Mouse (Mus musculus) naive thymus-derived CD4-positive, alpha-beta T cell, adult 2 months (primary cell): ENCODE data around the gene Samd4b.

ENCODE experiments used
- DNase-seq: peaks from one replicate; pipeline ENCODE4 v3.0.0-alpha.2; 2011; ENCODE audit warnings: low read depth

The Samd4b gene

DNA sequence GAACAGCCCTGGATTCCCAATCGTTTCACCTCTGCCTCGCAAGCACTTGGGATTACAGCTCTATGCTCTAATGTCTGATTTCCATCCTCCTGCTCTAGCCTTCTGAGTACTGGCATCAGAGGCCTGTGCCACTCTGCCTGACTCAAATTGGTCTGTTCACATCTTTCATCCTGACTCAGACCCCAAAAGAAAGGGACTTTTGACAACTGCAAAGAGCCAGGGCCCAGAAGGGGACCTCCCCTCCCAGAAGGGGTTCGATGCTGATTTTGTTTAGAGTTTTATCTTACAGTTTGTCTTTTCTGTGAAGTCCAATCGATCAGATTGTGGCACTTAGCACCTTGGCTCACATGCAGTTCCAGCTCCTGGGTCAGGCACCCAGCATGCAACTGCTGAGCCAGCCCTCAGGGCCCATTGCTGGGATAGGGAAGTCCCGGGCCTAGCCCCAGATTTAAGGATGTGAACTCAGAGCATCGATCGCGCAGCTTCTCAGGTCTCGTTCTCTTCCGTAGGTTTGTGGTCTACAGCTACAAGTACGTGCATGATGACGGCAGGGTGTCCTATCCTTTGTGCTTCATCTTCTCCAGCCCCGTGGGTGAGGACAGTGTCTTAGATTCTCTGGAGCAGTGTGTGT lies 153.5 kb downstream of the Samd4b start:
- peak; percentile 52 for DNase-seq

DNA sequence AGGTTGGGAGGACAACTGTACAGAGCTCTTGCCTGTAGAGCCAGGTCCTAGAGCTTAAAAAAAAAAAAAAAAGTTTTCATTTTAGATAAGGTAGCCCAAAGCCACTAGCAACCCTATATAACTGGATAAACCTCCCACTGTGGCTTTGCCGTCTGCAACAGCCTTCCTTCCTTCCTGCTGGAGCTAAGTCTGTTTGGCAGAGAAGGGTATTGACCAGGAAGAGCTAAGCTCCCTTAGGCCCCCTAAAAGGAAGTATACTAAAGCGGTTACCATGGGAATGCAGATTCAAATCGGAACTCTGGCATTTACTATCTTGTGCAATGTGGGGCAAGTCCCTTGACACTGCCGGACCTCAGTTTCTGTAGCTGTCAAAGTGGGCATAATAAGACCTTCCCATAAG lies 155.3 kb downstream of the Samd4b start:
- peak; percentile 42 for DNase-seq

DNA sequence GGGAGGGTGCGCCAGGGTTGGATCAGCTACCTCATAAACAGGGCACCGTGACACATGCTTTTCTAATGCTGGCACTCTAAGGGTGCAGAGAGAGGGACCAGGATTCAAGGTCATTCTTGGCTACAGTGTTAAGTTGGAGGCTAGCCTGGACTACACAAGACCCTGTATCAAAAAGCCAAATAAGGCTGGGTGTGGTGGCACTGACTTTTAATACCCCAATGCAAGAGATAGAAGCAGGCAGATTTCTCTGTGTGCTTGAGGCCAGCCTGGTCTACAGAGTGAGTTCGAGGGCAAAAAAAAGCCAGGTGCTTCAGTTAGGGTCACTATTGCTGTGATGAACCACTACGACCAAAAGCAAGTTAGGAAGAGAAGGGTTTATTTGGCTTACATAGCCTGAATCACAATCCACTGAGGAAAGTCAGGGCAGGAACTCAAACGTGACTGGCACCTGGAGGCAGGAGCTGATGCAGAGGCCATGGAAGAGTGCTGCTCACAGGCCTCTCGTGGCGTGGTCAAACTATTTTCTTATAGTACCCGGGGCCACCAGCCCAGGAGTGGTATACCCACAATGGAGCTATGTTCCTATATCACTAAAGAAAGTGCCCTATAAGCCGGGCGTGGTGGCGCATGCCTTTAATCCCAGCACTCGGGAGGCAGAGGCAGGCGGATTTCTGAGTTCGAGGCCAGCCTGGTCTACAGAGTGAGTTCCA lies 156.0 kb downstream of the Samd4b start:
- peak; percentile 29 for DNase-seq

DNA sequence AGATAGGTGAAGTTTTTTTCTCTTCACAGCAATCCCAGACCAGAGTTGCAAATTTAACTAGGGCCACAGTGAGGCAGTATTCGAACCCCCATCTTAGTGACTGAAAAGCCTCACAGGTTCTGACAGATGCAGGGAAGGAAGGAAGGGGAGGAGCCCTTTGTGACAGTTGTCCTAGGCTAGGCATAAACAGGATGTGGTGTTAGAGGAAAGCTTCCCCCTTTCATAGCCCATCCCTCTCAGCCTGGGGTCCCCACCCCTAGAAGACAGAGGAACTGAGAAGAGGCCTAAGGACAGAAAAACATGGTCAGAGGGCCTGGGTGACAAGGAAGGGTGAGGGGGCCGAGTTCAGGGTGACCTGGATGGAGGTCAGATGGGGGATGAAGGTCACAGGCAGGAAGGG lies 157.2 kb downstream of the Samd4b start:
- DNase-seq: peak; percentile 91

DNA sequence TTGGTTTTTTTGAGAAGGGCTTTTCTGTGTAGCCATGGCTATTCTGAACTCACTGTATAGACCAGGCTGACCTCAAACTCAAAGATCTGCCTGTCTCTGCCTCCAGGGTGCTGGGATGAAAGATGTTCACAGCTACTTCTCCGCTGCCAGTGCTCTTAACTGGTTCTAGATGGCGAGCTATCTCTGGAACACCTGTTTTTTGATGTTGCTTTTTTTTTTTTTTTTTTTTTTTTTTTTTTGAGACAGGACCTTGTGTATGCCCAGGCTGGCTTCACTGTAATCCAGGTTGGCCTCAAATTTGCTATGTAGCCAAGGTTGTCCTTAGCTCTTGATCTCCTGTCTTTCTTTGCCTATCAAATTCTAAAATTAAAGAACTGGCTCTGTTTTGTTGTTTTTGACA lies 159.2 kb downstream of the Samd4b start:
- DNase-seq: no peak

DNA sequence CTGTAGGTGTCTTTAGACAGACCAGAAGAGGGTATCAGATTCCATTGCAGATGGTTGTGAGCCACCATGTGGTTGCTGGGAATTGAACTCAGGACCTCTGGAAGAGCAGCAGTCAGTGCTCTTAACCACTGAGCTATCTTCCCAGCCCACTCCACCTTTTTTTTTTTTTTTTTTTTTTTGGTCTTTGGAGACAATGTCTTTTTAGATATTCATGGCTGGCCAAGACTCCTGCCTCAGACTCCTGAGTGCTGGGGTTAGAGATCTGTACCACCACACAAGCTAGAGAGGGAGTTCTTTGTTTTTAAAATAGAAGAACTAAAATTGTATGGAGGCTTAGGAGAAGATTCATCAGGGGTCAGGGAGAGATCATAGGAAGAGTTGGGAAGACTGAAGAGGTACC lies 160.0 kb downstream of the Samd4b start:
- DNase-seq: no peak

DNA sequence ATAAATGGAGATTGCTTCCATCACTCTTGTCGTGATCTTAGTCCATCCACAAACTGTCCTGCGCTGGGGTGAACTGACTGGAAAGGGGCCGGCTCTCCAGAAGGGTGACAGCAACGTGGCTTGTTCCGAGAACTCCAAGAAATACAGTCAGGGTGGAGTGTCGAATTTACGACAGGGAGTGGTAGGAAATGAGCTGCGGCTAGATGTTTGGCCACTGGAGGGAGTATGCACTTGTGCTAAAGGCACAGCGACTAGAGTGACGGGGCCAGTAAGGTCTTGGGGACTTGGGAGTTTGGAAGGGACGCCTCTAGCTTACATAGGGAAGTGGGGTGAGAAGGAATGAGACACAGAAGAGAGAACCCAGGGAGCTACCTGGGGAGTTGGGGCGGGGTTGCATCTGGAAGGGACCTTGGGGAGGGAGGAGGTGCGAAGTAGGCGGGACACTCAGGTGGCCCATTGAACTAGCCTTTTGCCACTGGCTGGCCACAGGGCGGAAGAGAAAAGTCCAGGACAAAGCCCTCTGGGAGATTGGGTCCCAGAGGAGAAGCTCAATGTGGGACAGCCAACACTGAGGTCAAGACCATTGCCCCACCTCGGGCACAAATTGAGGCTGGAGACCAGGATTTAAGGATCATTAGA lies 160.9 kb downstream of the Samd4b start, which contains the start of gene Gmfg:
Gene Gmfg (plus strand): TSS at position 516 of the 639 bp plus-strand sequence.
- peak; percentile 94 for DNase-seq

DNA sequence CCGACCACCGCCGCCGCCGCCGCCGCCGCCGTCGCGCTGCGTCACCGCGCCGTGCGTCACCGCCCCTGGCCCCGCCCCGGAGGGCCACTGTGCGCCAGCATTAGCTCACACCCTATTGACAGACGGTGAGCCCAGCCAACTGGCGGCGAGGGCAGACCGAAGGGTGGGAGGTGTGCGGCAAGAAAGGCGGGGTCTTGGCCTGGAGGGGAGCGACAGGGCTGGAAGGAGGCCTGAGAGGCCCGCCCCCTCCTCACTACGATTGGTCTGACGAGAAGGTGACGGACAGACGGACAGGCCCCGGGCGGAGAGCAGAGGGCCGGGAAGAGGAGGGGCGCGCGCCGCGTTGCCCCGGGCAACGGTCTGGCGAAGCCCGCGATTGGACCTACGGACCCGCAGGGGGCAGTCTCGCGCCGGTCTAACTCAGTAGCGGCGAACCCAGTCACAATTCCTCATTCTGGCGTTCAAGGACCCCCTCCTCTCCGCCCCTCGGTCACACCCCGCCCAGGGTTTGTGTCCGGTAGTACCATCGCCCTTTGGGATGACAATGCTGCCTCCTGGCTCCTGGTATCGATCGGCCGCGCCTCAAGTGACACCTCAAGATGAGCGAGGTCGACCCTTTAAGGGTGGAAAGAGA lies 161.6 kb downstream of the Samd4b start:
- peak; percentile 99 for DNase-seq

DNA sequence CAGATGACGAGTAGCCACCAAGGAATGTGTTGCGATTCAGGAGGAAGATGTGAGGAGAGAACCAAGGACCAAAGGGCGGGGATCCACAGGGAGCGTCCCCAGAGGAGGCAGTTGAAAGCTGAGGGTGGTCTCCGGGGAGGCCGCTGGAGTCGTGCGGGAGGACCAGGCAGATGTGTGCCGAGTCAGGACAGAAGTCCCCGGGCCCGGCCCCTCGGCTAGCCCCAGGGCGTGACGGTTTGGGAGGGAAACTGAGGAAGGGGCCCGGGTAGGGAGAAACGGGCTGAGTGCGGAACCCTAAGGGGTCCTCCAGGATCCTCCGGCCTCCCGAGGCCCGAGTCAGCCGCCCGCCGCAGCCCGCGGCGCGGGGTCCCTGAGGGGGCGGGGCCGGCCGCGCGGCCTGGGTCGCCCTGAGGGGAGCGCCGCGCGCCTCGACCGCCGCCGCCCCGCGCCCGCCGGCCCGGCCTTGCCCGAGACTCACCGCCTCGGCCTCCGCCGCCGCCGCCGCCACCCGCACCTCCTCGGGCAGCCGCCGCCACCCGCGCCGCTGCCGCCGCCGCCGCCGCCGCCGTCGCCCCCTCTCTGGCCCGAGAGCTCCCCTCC lies 162.2 kb downstream of the Samd4b start:
- peak; percentile 47 for DNase-seq

DNA sequence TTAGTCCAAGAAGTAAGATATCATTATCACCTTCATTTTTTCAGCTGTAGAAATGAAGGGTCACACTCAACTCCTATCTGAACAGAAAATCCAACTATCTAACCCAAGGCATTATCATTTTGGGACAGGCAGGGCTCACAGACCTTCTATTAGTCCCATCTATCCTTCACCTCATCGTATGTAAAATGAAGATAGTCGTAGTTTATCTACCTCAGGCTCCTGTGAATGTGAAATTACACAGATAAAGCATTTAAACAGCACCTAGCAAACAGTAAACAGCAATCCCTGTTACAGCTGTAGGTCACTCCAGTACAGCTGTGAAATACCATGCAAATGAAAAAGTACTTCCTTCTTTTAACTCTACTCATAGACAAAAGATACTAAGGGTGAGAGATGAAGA lies 165.7 kb downstream of the Samd4b start:
- DNase-seq: no peak

DNA sequence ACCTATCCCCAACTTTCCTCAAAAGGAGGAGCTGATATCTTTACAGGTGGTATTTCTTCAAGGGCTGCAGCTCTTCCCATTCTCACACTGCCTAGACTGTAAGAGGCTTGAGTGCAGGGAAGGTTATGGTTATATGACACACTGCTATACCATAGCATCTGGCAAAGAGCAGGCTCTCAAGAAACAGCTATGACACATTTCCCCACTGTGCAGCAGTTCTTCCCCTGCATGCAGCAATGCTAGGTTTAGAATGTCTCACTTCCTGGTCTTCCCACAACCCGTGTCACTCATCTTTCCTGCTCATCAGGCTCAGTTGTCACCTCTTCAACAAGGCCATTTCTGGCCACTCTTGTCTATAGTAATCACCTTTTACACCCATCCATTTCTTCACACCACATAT lies 167.4 kb downstream of the Samd4b start:
- DNase-seq: no peak

DNA sequence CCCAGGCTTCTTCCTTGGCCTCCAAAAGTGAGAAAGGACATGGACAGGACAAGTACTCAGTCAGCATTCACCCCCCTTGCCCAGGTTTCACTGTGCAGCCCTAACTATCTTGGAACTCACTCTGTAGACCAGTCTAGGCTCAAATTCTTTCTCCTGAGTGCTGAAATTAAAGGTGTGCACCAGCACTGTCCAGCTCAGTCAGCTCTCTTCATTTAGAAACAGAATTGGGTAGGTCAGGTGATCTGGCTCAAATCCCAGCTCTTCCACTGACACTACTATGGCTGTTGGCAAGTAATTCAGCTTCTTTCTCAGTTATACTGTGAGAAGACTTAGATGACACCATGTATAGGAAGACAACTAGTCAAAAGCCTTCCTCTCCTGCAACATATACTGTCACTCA lies 170.2 kb downstream of the Samd4b start:
- DNase-seq: no peak

DNA sequence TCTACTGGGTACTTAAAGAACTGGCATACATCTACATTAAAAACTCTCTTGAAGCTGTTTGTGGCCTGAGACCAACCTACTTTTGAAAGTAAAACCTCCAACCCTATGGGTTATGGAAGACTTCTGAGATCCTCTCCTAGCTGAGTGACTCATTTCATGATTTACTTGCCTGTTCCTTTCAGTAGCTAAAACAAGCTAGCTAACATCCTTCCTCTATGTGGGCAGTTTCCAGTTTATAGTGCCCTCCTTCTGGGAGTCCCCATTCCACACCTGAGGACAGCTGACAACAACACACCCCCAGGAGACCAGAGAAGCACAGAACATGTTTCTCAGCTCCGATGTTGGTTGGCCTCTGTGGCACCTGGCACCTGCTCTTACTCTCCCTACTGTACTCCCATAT lies 174.9 kb downstream of the Samd4b start:
- no peak for DNase-seq

DNA sequence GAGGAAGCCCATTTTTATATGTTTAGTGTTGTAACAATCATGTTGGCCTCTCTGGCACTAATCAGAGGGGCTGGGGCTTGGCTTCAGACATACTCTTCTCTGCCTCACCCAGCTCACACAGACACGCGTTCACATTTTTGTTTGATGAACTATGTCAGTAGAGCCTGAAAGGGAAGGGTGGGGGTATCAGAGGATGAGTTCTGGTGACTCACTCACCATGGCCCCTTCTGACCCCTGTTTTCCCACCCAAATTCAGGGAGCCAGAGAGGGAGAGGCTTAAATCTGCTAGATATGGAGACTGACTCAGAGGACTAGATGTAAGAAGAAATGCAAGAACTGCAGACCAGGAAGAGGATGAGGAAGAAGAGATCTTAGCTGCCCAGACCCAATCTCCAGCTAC lies 178.5 kb downstream of the Samd4b start:
- no peak for DNase-seq

DNA sequence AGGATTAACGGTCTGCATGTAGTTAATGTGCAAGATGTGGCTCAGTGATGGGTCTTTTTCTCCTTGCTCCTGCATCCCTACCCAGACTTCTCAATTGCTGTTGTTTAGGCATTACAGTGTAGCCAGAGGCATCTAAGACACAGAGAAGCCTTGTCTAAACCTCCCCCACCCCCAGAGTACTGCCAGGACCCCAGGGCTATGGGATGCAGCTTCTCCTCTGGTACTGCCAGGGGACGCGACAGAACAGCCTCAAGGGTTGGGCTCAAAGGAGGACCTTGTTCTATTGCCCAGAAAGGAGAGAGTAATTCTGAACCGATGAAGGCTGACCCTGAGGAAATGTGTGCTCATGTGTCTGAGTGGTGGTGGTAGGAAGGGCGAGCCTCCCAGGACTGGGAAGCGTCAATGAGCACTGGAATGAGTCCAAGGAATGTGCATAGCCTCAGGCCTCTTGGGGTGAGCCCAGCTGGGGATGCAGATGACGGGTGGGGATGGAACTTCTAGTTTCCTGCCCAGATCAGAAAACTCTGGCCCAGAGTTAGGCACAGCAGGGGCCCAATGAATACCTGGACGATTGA lies 179.8 kb downstream of the Samd4b start:
- no peak for DNase-seq

DNA sequence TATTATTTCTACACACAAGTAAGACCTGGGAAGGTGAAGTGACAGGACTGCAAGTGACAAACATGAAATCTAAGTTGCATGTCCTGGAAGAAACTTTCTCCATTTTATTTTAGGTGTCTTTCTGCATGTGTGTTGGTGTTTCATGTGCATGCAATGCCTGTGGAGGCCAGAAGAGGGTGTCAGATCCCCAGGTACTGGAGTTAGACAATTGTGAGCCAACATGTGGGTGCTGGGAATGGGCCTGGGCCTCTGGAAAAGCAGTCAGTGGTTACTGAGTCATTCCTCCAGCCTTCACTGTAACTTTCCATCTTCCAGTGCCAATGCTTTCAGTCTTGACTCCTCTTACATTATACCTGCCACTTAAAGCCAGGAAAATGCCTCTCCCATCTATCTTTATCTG lies 180.6 kb downstream of the Samd4b start:
- DNase-seq: no peak

DNA sequence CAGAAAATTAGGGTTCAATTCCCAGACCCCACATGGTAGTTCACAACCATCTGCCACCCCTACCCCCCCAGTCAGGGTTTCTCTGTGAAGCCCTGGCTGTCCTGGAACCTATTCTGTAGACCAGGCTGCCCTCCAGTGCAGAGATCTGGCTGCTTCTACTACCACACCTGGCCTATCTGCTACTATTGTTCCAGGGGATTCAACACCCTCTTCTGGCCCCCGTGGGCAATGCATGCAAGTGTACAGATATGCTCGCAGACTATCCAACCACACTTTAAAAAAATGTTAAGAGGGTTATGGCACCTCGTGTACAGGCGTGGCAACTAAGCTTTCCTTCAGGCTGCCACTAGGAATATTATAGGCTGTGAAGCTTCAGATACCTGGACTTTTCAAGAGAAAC lies 185.1 kb downstream of the Samd4b start:
- DNase-seq: no peak

DNA sequence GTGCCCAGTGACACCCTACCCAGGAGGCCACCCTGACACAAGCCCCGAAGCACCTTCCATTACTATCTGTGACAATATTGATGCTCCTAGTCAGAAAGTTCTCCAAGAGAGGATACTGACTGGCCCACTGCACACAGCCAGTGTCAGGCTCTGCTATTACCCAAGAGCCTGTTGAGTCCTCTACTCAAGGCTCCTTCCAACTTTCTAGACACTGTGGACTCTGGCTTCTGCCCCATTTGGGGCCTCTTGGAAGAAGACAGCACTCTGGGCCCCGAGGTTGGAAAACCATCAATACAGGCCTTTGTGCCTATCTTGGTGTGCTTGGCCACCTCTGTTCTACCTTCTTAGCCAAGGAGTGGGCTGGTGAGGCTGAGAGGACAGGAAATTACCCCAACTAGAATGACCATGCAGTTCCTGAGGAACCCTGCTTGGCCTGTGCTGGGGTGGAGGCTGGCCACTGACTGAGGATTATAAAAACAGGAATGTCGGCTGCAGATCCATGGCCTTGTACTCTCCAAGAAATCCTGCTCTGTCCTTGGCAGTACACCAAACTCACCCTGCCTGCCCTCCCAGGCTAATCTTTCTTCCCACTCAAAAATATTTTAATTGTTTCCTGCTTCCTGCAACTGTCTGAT lies 187.0 kb downstream of the Samd4b start:
- no peak for DNase-seq

DNA sequence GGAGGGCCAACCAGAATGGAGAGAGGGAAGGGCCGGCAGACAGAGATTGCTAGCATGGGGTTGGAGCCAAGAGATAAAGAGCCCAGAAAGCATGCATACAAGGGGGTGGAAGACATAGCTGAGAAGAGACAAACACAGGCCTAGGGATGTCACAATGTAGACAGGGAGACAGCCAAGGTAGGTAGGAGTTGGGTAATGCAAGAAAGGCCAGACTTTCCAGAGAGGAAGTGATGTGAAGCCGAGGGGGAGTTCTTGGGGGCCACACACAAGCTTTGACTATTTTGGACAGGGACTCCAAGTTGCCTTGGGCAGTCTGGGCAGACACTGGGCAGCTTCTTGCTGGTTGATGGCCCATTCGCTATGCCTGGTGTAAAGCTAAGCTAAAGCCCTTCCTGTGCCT lies 196.0 kb downstream of the Samd4b start:
- no peak for DNase-seq

DNA sequence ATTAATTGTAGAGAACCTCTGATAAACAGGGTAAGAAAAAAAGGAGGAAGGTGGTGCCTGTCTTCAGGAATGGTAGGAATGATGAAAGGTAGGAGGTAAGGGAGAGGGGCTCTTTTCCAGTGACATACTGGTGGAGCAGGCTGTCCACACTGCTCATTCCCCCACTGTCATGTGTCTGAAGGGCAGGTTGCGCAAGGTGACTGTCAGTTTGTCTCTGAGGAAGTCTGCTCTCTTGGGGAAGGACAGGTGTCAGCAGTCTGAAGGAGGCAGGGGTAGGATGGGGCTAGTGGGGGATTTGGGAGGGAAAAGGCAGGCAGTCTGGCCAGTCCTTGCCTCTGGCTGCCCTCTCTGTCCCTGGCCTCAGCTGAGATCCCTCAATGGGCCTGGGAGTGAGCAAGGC lies 196.9 kb downstream of the Samd4b start:
- no peak for DNase-seq

DNA sequence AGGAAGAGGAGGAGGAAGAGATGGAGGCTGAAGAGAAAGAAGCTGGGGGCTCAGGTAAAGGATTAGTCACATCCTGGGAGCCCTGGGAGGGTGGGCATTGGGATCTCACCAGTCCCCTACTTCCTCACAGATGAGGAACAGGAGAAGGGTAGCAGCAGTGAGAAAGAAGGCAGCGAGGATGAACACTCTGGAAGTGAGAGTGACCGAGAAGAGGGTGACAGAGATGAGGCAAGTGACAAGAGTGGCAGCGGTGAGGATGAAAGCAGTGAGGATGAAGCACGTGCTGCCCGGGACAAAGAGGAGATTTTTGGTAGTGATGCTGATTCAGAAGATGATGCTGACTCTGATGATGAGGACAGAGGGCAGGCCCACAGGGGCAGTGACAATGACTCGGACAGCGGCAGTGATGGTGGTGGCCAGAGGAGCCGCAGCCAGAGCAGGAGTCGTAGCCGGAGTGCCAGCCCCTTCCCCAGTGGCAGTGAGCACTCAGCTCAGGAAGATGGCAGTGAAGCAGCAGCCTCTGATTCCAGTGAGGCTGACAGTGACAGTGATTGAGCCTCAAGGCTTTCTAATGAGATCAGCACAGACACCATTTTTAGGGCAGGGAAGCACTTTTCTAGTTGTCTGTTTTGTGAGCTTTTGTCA lies 199.1 kb downstream of the Samd4b start:
- DNase-seq: no peak
